Mouse (Mus musculus) effector memory CD4-positive, alpha-beta T cell, adult 5 months (primary cell): ENCODE results near the gene Olfr139. TPM values are rescaled to one million over a fixed set of nuclear protein-coding genes. Genes with fewer than 3 reads are reported as not detected.

Experiments used
- polyA plus RNA-seq: library from polyadenylated mRNA; unstranded; fragments of 100-300 nt; shearing (Covaris generic); gene quantifications from one replicate; pipeline ENCODE4 v1.2.1, GENCODE M21; 2017

Gene Olfr139
- not detected for polyA plus RNA-seq

DNA sequence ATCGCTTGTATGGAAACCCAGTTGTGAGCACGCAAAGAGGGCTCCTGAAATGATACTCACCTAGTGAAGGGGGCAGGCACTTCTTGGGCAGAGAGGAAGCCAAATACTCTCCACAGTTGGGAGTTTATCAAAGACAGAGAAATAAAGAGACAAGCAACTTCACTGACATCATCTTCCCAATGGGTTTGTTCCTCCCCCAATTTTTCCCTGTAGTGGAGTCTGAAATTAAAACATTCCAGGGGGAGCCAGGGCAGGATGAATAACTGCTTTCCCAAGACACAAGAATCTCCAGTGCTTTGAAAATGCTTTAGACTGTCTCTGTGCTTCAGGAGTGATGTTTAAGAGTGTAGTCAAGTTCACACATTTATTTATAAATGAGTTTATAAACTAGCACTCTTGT is at the start of gene Olfr139, which contains the start of gene Olfr399:
Gene Olfr139 (minus strand): TSS at position 101 of the 400 bp plus-strand sequence.
Gene Olfr399 (minus strand): TSS at position 165 of the 400 bp plus-strand sequence.

GRCm38 (mm10) chr11:74069655-74070054 is 13.3 kb upstream of the Olfr139 start, which contains the start of gene Zfp616:
Gene Zfp616, plus strand, starts transcription at chr11:74069955.

Other genes starting within 250 kb of the Olfr139 start
- gene Olfr392, start 239.5 kb downstream of the Olfr139 start, polyA plus RNA-seq = not detected
- gene Olfr393, start 205.1 kb downstream of the Olfr139 start, polyA plus RNA-seq = not detected
- not detected for gene Olfr394, start 165.8 kb downstream of the Olfr139 start, polyA plus RNA-seq
- not detected for gene Olfr395, start 147.3 kb downstream of the Olfr139 start, polyA plus RNA-seq
- gene Olfr23, start 119.9 kb downstream of the Olfr139 start, polyA plus RNA-seq = not detected
- gene Olfr397, start 95.7 kb downstream of the Olfr139 start, polyA plus RNA-seq = not detected
- not detected for gene Olfr398, start 66.1 kb downstream of the Olfr139 start, polyA plus RNA-seq
- not detected for gene Olfr399, start 64 bp upstream of the Olfr139 start, polyA plus RNA-seq
- gene Zfp616, start 13.4 kb upstream of the Olfr139 start, polyA plus RNA-seq = not detected
- gene Olfr401, start 57.2 kb upstream of the Olfr139 start, polyA plus RNA-seq = not detected
- gene Olfr402, start 97.0 kb upstream of the Olfr139 start, polyA plus RNA-seq = not detected
- gene Olfr403, start 129.7 kb upstream of the Olfr139 start, polyA plus RNA-seq = not detected
- gene Olfr43, start 154.8 kb upstream of the Olfr139 start, polyA plus RNA-seq = not detected
- not detected for gene Olfr406, start 203.3 kb upstream of the Olfr139 start, polyA plus RNA-seq
- not detected for gene Olfr59, start 227.2 kb upstream of the Olfr139 start, polyA plus RNA-seq